ENCODE assay signal across 10 mouse cellular contexts in the genomic region with DNA sequence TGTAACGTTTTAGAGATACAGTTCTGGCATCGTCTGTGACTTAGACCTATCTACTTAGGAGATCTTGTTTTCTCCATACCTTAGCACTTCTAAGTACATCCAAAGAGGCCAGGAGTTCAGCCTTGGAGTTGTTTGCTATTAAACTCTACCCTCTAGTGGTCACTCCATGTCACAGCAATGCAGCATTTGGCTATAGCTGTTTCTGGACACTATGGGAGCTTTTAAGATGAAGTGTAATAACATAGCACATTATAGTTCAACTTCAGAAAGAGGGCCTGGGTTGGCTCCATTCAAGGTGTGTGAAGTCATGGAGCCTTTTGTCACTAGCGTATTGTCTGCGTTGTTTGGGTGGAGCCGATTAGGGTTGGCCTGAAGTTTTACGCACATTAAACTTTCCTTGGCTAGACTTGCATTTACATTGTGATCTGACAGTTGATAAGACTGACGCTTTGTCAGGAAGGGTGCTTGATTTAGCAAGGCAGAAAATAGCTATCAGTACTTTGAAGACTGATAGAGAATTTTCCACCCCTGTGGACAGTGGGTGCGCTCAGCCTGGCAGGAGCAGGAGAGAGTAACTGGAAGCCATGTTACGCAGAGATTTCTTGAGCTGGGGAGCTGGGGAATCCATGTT.
DNase-seq lines count a peak whose midpoint lies in the region; ATAC-seq and TF ChIP-seq lines count a peak whose summit lies in the region.
"Had no signal": no experiment of that assay in that cellular context is flagged by ENCODE, and none has a peak within 500 bp of the region (broad histone marks: within the 10 kb centered on the region; RNA-seq: fewer than 3 reads in every experiment).

No protein-coding gene starts in this region.

- H3K36me3 ChIP-seq in heart, postnatal 0 days (replicated peaks; ENCODE audit: control insufficient read depth, insufficient read depth, low read length) = no peaks in the 10 kb centered on the region
- H3K36me3 ChIP-seq in heart, embryonic 12.5 days = no peaks in the 10 kb centered on the region
- H3K36me3 ChIP-seq: embryonic facial prominence, embryonic 15.5 days; limb, embryonic 12.5 days had no signal

- DNase-seq in heart, postnatal 0 days (ENCODE audit: low spot score) = peak; percentile 78
- DNase-seq in A20 (ENCODE audit: low read depth, low spot score) (peak; percentile 72), MN1 (ENCODE audit: low spot score) (peak; percentile 75)
- DNase-seq in cerebellum, postnatal 36 days = peak; percentile 51 to 71
- peak; percentile 75 for DNase-seq in kidney, adult 9 months
- peak; percentile 87 for DNase-seq in lung, postnatal 36 days
- peak; percentile 71 for DNase-seq in yolk sac, embryonic 10.5 days (ENCODE audit: low spot score)

- TF ChIP-seq EP300 in heart, postnatal 0 days (IDR thresholded peaks at IDR 0.05; ENCODE audit: low read depth) = no peak

- peak; percentile 93 for TF ChIP-seq CTCF in heart, postnatal 0 days (IDR thresholded peaks at IDR 0.05; ENCODE audit: low read depth)

- no peak overlapping the region for H3K9ac ChIP-seq in heart, postnatal 0 days (replicated peaks; ENCODE audit: low read depth, low read length)
- H3K9ac ChIP-seq in heart, embryonic 12.5 days = no peak overlapping the region
- H3K9ac ChIP-seq: embryonic facial prominence, embryonic 15.5 days; limb, embryonic 12.5 days had no signal

- peak; percentile 49; the same call in 1 of the 2 replicates for ATAC-seq in heart, postnatal 0 days (ENCODE audit: insufficient read depth, low read depth)
- ATAC-seq in heart, embryonic 12.5 days (ENCODE audit: insufficient number of reproducible peaks, low FRiP score) = no peak

- H3K27me3 ChIP-seq in heart, postnatal 0 days (ENCODE audit: control insufficient read depth, insufficient read depth, low read length) = peaks cover 48% of the 10 kb centered on the region
- peaks cover 73% of the 10 kb centered on the region for H3K27me3 ChIP-seq in heart, embryonic 12.5 days (replicated peaks)
- H3K27me3 ChIP-seq: embryonic facial prominence, embryonic 15.5 days; limb, embryonic 12.5 days had no signal

- no peak overlapping the region for H3K27ac ChIP-seq in heart, postnatal 0 days (ENCODE audit: low read depth)
- no peak overlapping the region for H3K27ac ChIP-seq in heart, embryonic 12.5 days (ENCODE audit: poor library complexity, severe bottlenecking)
- H3K27ac ChIP-seq: embryonic facial prominence, embryonic 15.5 days; limb, embryonic 12.5 days had no signal

- H3K4me3 ChIP-seq in heart, postnatal 0 days (ENCODE audit: low read depth, low read length) = no peak overlapping the region
- H3K4me3 ChIP-seq in heart, embryonic 12.5 days = no peak overlapping the region
- H3K4me3 ChIP-seq: embryonic facial prominence, embryonic 15.5 days; limb, embryonic 12.5 days had no signal

- no peaks in the 10 kb centered on the region for H3K9me3 ChIP-seq in heart, postnatal 0 days (replicated peaks; ENCODE audit: control insufficient read depth, low read length)
- H3K9me3 ChIP-seq in heart, embryonic 12.5 days (replicated peaks) = no peaks in the 10 kb centered on the region
- H3K9me3 ChIP-seq: embryonic facial prominence, embryonic 15.5 days; limb, embryonic 12.5 days had no signal

- no peak overlapping the region for H3K4me2 ChIP-seq in heart, postnatal 0 days (ENCODE audit: low read depth, low read length)
- no peak overlapping the region for H3K4me2 ChIP-seq in heart, embryonic 12.5 days
- H3K4me2 ChIP-seq: embryonic facial prominence, embryonic 15.5 days; limb, embryonic 12.5 days had no signal

- 39% methylated on average over 9 of the region's 9 CpGs for WGBS in heart, postnatal 0 days
- 35% methylated on average over 9 of the region's 9 CpGs for WGBS in heart, embryonic 12.5 days

- H3K4me1 ChIP-seq in heart, postnatal 0 days (ENCODE audit: control insufficient read depth, insufficient read depth) = 0 out of 2 replicates have a peak, but pooled peaks cover 14% of the 10 kb centered on the region
- peaks cover 12% of the 10 kb centered on the region for H3K4me1 ChIP-seq in heart, embryonic 12.5 days (replicated peaks)
